Mouse (Mus musculus): ENCODE results near the gene Ppp1ca.

GRCm38 (mm10) chr19:4232651-4233050 is 40.8 kb downstream of the Ppp1ca start:
- TF ChIP-seq CTCF (IDR thresholded peaks at IDR 0.05; ENCODE audit: borderline replicate concordance, control insufficient read depth, extremely low read depth, insufficient read depth, low read length, poor library complexity) (no peak), POLR2A (IDR thresholded peaks at IDR 0.05; ENCODE audit: control insufficient read depth, extremely low read depth, insufficient read depth, low read length, poor library complexity) (no peak)
